In genomic region chr4:130865901-130866371, GRCm38 (mm10) we compare ENCODE assay signal across 10 mouse cellular contexts. TPM values are rescaled to one million over a fixed set of nuclear protein-coding genes. Genes with fewer than 3 reads are reported as not detected.
DNase-seq lines count a peak whose midpoint lies in the region; ATAC-seq lines count a peak whose summit lies in the region.
"Had no signal": no experiment of that assay in that cellular context is flagged by ENCODE, and none has a peak within 500 bp of the region (broad histone marks: within the 10 kb centered on the region; RNA-seq: fewer than 3 reads in every experiment).

No protein-coding gene starts in this region.

- H3K9ac ChIP-seq in midbrain, embryonic 14.5 days (replicated peaks; ENCODE audit: low read length), result no peak overlapping the region; the same call in 1 of the 2 replicates

- DNase-seq in brain, adult 2 months (ENCODE audit: low read depth, low spot score), result peak; percentile 90
- peak; percentile 83 for DNase-seq in forebrain, embryonic 10.5 days (ENCODE audit: extremely low spot score, low spot score)
- DNase-seq in layer of hippocampus, adult 8-10 months (ENCODE audit: low spot score in 2 of 2), result peak; percentile 87 to 88
- peak; percentile 94 for DNase-seq in midbrain, embryonic 14.5 days
- DNase-seq in thymus, postnatal 36 days, result no peak
- DNase-seq in thymus, postnatal 14 days, result no peak
- DNase-seq in adrenal gland, postnatal 14 days, result no peak

- H3K9me3 ChIP-seq in forebrain, embryonic 10.5 days, result no peaks in the 10 kb centered on the region
- no peaks in the 10 kb centered on the region for H3K9me3 ChIP-seq in midbrain, embryonic 14.5 days (ENCODE audit: control insufficient read depth, low read length)

- peaks cover 94% of the 10 kb centered on the region for H3K27me3 ChIP-seq in forebrain, embryonic 10.5 days (ENCODE audit: poor library complexity, severe bottlenecking)
- peaks cover 28% of the 10 kb centered on the region; the same call in 1 of the 2 replicates for H3K27me3 ChIP-seq in midbrain, embryonic 14.5 days (ENCODE audit: control insufficient read depth, insufficient read depth, low read length)

- peak overlapping the region; percentile 23; the same call in 1 of the 2 replicates for H3K4me2 ChIP-seq in midbrain, embryonic 14.5 days (ENCODE audit: low read length)

- 21% methylated on average over 8 of the region's 8 CpGs for WGBS in forebrain, embryonic 10.5 days
- 7% methylated on average over 8 of the region's 8 CpGs for WGBS in midbrain, embryonic 14.5 days

- no peaks in the 10 kb centered on the region for H3K36me3 ChIP-seq in forebrain, embryonic 10.5 days (replicated peaks)
- H3K36me3 ChIP-seq in midbrain, embryonic 14.5 days (ENCODE audit: control insufficient read depth, insufficient read depth, low read length), result no peaks in the 10 kb centered on the region

- H3K4me3 ChIP-seq in forebrain, embryonic 10.5 days, result peak overlapping the region; percentile 18; the same call in 1 of the 2 replicates
- H3K4me3 ChIP-seq in midbrain, embryonic 14.5 days (replicated peaks; ENCODE audit: low read depth, low read length), result no peak overlapping the region
- H3K4me3 ChIP-seq: erythroblast, embryonic 14.5 days had no signal

- ATAC-seq in midbrain, embryonic 14.5 days (ENCODE audit: low FRiP score, low TSS enrichment), result peak; percentile 60
- no peak for ATAC-seq in monocyte, adult 5-6 weeks (replicated peaks; ENCODE audit: insufficient number of reproducible peaks, low FRiP score, low TSS enrichment, poor library complexity, severe bottlenecking)

- H3K4me1 ChIP-seq in forebrain, embryonic 10.5 days, result peaks cover 35% of the 10 kb centered on the region
- H3K4me1 ChIP-seq in midbrain, embryonic 14.5 days (ENCODE audit: control insufficient read depth, insufficient read depth, low read length), result peaks cover 45% of the 10 kb centered on the region

- peak overlapping the region; percentile 31; the same call in 1 of the 2 replicates for H3K27ac ChIP-seq in forebrain, embryonic 10.5 days
- H3K27ac ChIP-seq in midbrain, embryonic 14.5 days (replicated peaks; ENCODE audit: low read depth, low read length), result peak overlapping the region; percentile 80
- H3K27ac ChIP-seq: macrophage had no signal

RNA-seq across cellular contexts. Expression of gene Laptm5, which starts 47.0 kb away (rescaled TPM):
- 16.7 and 17.1 TPM in 2 replicates for polyA plus RNA-seq in forebrain, embryonic 10.5 days (2016; fragmentation: Nextera tagmentation; extraction: Ambion mirVana)
- 100 to 1,000 TPM in 2 of 4 experiments, 10 to 100 TPM in 2; 31.4 to 224 (median 109) TPM for total RNA-seq in layer of hippocampus, adult 8-10 months (2022)
- polyA plus RNA-seq in midbrain, embryonic 14.5 days (2014; fragmentation: Nextera tagmentation; extraction: Ambion mirVana), result 14.3 and 31.7 TPM in 2 replicates
- total RNA-seq in monocyte, adult 5-6 weeks (2017), result 420 to 631 TPM (median 540 TPM) in 3 replicates
- total RNA-seq in adrenal gland, postnatal 14 days (2021), result 15.2 and 52.4 TPM in 2 replicates

Comparison
In these comparisons a context has a peak if more than half of its experiments do, and no peak if none do; other contexts are left out.
1. DNase-seq: peak in brain, adult 2 months (single experiment), forebrain, embryonic 10.5 days (single experiment), layer of hippocampus, adult 8-10 months (2 of 2) and midbrain, embryonic 14.5 days (single experiment); none in thymus, postnatal 36 days (0 of 2), thymus, postnatal 14 days (single experiment) and adrenal gland, postnatal 14 days (single experiment).